Mouse (Mus musculus) spleen, embryonic (tissue): Measurements from ENCODE around the gene Aldh3b3.

Experiments used
- CTCF ChIA-PET: fragments of 350-600 bp; sonication (Branson Sonifier 250); formaldehyde crosslinking; loops from one replicate; lab custom pipeline; 2022; lab: Charles Lee

Gene Aldh3b3

GRCm38 (mm10) chr19:3958470-3958869, at the start of gene Aldh3b3:
Aldh3b3 (plus strand) TSS chr19:3958645.
- CTCF ChIA-PET: no interaction called here

DNA sequence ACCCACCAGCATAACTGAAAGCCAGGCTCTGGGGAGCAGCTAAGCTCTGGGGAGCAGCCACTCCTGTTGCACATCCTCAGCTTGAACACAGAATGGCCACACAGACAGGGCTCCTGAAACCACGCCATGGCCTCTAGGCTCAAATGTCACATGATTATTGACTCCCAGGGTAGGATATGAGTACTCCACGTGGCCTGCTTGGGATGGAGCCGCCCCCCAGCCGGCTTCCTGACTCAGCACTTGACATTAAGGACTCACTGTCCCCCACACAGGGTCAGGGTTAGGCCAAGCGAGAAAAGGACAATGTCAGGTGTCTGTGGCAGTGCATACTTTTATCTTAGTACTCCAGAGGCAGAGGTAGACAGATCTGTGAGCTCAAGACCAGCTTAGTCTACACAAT, 48.2 kb upstream of the Aldh3b3 start:
- CTCF ChIA-PET: no interaction called here

- CTCF ChIA-PET: interaction anchor here (1.5 kb wide), 1 partner anchor 24 kb away, joined by 3 read pairs; no protein-coding TSS in a partner anchor
Measured at GRCm38 (mm10) chr19:3912337-3913204, 45.9 kb upstream of the Aldh3b3 start, which contains the start of gene Ndufs8. Ndufs8 (minus strand) TSS chr19:3912774.

- CTCF ChIA-PET: interaction anchor here (1.5 kb wide), 1 partner anchor 23 kb away, joined by 3 read pairs; no protein-coding TSS in a partner anchor
Measured at GRCm38 (mm10) chr19:3913692-3914091, 44.8 kb upstream of the Aldh3b3 start.

GRCm38 (mm10) chr19:3914535-3914934, 43.9 kb upstream of the Aldh3b3 start:
- CTCF ChIA-PET: no interaction called here

- CTCF ChIA-PET: interaction anchor here (0.7 kb wide), 1 partner anchor 14 kb away, joined by 3 read pairs; no protein-coding TSS in a partner anchor
Measured at GRCm38 (mm10) chr19:3916727-3917126, 41.7 kb upstream of the Aldh3b3 start.

DNA sequence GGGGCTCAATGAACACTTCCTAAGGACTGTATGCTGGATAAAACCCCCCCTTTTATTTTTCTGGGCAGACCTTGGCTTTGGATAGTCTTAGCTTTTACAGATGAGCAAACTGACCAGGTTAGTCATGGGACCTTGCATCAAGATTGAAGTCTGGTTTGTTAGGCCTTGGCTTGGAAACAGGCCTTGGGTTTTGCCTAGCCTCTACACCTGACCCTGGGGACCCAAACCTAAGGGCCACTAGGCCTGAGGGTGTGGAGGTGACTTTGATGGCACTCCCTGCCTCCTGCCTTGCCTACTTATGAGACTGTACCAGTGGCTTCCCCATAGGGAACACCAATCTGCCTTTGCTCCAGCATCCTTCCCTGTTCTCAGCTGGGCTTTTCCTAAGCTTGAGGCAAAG, 38.5 kb upstream of the Aldh3b3 start:
- CTCF ChIA-PET: interaction anchor here (0.7 to 0.8 kb wide), 2 partner anchors 16 to 107 kb away, joined by 3 read pairs; no protein-coding TSS in a partner anchor

GRCm38 (mm10) chr19:3922661-3923371, 35.6 kb upstream of the Aldh3b3 start:
- CTCF ChIA-PET: interaction anchor here (0.6 to 0.9 kb wide), 3 partner anchors 19 to 66 kb away, joined by 3 read pairs; no protein-coding TSS in a partner anchor

- CTCF ChIA-PET: no interaction called here
Measured at GRCm38 (mm10) chr19:3923586-3923985, 34.9 kb upstream of the Aldh3b3 start.

DNA sequence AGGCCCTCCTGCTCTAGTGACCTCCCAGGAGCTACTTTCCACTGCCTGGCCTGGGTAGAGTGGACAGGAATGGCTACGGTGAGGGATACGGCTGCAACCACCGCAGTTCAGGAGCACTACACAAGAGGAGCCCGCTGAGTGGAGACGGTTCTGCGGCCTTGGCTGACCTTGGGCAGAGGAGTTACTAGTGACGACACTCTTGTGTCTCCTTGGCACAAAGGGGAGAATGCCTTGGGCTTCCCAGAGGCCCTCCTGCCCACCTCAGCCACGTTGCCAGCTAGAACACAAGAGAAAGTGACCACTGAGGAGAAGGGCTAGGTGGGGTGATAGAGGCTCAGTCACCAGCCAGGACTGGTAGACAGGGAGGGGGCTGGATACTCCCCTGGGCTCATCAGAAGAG, 34.3 kb upstream of the Aldh3b3 start:
- CTCF ChIA-PET: no interaction called here

DNA sequence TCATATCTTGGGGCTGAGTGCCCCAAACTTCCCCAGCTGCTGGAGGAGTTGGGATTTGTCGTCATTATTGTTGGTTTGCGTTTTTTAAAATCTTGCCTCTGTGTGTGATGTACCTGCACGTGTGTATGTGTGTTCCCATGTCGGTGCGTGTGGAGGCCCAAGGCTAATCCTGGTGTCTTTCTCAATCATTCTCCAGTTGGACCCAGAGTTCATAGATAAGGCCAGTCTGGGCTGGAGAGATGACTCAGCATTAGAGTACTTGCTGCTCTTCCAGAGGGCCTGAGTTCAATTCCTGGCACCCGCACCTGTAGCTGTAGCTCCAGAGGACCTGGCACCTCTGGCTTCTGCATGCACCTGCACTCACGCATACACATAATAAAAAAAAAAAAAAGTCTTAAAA, 33.6 kb upstream of the Aldh3b3 start:
- CTCF ChIA-PET: no interaction called here

GRCm38 (mm10) chr19:3925859-3926258, 32.6 kb upstream of the Aldh3b3 start:
- CTCF ChIA-PET: no interaction called here

DNA sequence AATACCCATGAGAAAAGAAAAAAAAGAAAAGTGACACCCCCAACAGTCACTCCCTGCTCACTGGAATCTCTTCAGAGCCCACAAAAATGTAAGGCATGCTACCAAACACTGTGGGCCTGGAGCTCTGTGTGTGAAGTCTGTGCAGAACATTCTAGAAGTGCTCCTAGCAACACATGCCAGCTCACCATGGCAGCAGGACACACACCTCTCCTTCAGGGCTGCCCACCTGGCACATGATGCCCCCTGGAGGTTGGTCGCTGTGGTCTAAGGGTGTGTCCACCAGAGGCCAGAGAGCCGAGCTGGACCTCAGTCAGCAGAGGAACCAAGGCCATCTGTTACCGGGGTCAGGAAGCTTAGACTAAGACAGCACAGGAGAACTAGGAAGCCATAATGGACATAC, 32.2 kb upstream of the Aldh3b3 start:
- CTCF ChIA-PET: interaction anchor here (0.5 kb wide), 1 partner anchor 22 kb away, joined by 3 read pairs; no protein-coding TSS in a partner anchor

DNA sequence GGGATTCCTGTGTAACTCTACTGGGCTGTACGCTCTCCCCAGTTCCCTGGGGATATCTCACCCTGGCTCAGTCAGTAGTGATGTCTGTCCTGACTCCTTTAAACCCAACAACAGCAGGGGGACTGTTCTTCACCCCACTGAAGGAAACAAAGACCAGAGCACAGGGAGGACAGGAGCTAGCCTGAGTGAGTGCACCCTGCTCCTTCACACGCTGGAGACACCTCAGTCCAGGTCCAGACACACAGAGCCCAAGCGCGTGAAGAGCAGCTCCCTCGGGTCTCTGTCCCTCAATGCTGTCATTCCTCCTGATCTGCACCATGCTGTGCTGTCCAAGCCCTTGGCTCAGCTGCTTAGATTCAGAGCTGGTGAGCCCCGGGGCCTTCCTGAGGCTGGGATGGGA, 31.8 kb upstream of the Aldh3b3 start:
- CTCF ChIA-PET: interaction anchor here (0.5 kb wide), 1 partner anchor 22 kb away, joined by 3 read pairs; no protein-coding TSS in a partner anchor

GRCm38 (mm10) chr19:3927989-3928388, 30.5 kb upstream of the Aldh3b3 start:
- CTCF ChIA-PET: interaction anchor here (0.5 to 0.7 kb wide), 2 partner anchors 191 to 404 kb away, joined by 3 to 24 read pairs; no protein-coding TSS in a partner anchor

DNA sequence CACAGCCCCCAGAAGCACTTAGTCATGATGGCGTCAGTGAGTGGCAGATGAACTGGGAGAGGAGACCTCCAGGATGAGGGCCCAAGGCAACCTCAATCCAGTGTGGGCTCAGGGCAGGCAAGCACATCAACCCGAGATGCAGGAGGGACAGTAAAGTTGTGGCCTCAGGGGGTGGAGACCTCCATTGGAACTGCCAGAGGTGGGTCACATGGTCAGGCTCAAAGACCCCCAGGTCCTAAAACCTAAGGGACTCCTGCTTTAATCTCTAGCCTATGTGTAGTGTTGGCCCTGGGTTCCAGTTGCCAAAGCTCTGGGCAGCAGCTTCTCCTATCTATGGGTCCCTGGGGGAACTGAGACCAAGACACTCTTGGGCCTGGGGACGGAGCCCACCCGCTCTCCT, 29.7 kb upstream of the Aldh3b3 start:
- CTCF ChIA-PET: interaction anchor here (0.7 kb wide), 1 partner anchor 403 kb away, joined by 24 read pairs; no protein-coding TSS in a partner anchor

DNA sequence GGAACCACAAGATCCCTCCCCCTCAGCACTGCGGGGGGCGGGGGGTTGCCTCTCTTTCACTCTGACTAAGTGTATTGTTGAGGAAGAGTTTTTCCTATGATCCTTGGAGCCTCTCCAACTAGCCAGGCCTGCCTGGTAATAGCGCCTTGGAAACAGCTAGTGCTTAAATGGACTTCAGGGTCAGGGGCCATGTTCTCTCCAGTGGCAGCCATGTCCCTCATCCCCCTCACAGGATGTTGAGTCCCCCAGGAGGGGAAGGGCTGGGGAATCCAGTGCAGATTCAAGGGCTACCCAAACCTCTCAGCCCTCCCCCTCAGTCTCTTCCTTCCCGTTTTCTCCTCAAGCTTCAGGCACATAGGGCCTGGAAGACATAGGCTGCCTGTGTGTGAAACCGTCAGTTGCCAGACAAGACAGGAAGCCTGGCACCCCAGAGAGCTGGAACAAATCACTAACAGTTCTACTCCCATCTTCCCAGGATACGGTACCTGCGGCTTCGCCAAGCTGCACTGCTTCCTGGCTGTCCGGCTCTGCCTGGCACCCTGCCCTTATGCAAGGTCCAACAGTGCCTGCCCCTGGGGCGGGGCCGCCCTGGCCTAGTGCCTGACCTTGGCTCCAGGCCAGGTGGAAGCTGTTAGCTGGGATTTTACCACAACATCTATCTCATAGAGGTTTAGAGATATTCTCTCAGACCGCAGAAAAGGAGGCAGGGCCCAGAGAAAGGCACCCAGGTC, 29.1 kb upstream of the Aldh3b3 start, which contains the start of gene Aldh3b1:
Gene Aldh3b1, minus strand, starts transcription at position 598 of the 731 bp plus-strand sequence.
- CTCF ChIA-PET: interaction anchor here (0.6 kb wide), 1 partner anchor 28 kb away, joined by 4 read pairs; no protein-coding TSS in a partner anchor

GRCm38 (mm10) chr19:3930262-3931057, 28.0 kb upstream of the Aldh3b3 start:
- CTCF ChIA-PET: interaction anchor here (0.5 to 0.6 kb wide), 2 partner anchors 13 to 29 kb away, joined by 3 to 4 read pairs; no protein-coding TSS in a partner anchor

DNA sequence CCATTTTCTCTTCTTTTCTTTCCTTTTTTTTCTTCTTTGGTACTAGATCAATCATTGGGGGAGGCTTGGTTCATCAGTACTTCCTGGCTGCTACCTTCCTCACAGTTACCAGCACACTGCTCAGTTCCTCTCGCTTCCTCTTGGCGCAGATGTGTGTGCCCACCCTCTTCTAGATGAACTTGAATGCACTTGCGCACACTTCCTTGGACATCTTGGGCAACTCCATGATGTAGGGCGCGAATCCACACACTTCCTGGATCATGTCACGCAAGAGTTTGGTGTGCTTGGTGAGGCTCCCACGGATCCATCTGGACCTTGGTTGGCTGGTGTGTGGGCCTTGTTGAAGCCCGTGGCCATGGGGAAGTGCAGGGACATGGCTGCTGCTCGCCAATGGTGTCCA, 26.7 kb upstream of the Aldh3b3 start:
- CTCF ChIA-PET: no interaction called here
